ENCODE assay signal across 22 mouse cellular contexts in the genomic region with DNA sequence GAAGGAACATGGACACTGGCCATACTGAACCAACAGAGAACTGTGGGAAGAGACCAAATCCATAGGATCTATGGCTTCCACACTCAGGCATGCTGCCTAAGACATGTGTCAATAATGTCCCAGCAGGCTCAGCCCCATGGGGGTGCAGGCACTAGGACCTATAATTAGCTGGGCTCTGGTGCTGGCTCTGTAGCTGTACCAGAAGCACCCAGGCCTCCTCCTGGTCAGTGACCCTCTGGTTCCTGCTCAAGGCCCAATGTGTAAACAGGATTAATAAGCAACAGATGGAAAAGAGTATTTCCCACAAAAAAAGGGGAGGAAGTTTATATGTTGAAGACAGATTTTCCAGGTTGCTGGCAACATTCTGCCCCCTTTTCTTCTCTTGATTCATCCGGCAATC. TPM values are rescaled to one million over a fixed set of nuclear protein-coding genes. Genes with fewer than 3 reads are reported as not detected.
"Had no signal": no experiment of that assay in that cellular context is flagged by ENCODE, and none has a peak within 500 bp of the region (broad histone marks: within the 10 kb centered on the region; RNA-seq: fewer than 3 reads in every experiment).

No protein-coding gene starts in this region.

- H3K4me3 ChIP-seq: limb, embryonic 12.5 days; limb, embryonic 15.5 days; midbrain, embryonic 12.5 days; midbrain, embryonic 15.5 days; neural tube, embryonic 12.5 days; neural tube, embryonic 15.5 days; stomach, embryonic 15.5 days had no signal

- H3K9me3 ChIP-seq: limb, embryonic 12.5 days; limb, embryonic 15.5 days; midbrain, embryonic 12.5 days; midbrain, embryonic 15.5 days; neural tube, embryonic 12.5 days; neural tube, embryonic 15.5 days; stomach, embryonic 15.5 days had no signal

- H3K4me1 ChIP-seq: limb, embryonic 12.5 days; limb, embryonic 15.5 days; midbrain, embryonic 12.5 days; midbrain, embryonic 15.5 days; neural tube, embryonic 12.5 days; neural tube, embryonic 15.5 days; stomach, embryonic 15.5 days had no signal

- H3K27me3 ChIP-seq: limb, embryonic 12.5 days; limb, embryonic 15.5 days; midbrain, embryonic 12.5 days; midbrain, embryonic 15.5 days; neural tube, embryonic 12.5 days; neural tube, embryonic 15.5 days; stomach, embryonic 15.5 days had no signal

- H3K9ac ChIP-seq: limb, embryonic 12.5 days; limb, embryonic 15.5 days; lung, embryonic 14.5 days; midbrain, embryonic 12.5 days; midbrain, embryonic 15.5 days; neural tube, embryonic 12.5 days; neural tube, embryonic 15.5 days; stomach, embryonic 15.5 days had no signal

- H3K4me2 ChIP-seq: limb, embryonic 12.5 days; limb, embryonic 15.5 days; lung, embryonic 14.5 days; midbrain, embryonic 12.5 days; midbrain, embryonic 15.5 days; neural tube, embryonic 12.5 days; neural tube, embryonic 15.5 days; stomach, embryonic 15.5 days had no signal

- H3K27ac ChIP-seq: limb, embryonic 12.5 days; limb, embryonic 15.5 days; macrophage; midbrain, embryonic 12.5 days; midbrain, embryonic 15.5 days; neural tube, embryonic 12.5 days; neural tube, embryonic 15.5 days; stomach, embryonic 15.5 days had no signal

- ATAC-seq: intestine, postnatal 0 days; lung, postnatal 0 days; midbrain, embryonic 15.5 days had no signal

- DNase-seq: kidney, adult 2 months; kidney, postnatal 10 days; kidney, postnatal 36 days; layer of hippocampus, postnatal 36 days; left cerebral cortex, postnatal 4 days; lung, embryonic 14.5 days; right cerebral cortex, adult 18-20 months; right cerebral cortex, postnatal 14 days; right cerebral cortex, postnatal 4 days; thymus, postnatal 25 days had no signal

RNA-seq across cellular contexts. Expression of a gene that starts 33.4 kb away (rescaled TPM):
- polyA plus RNA-seq: intestine, embryonic 14.5 days; intestine, postnatal 0 days; macrophage; neural tube, embryonic 12.5 days had no signal

RNA-seq across cellular contexts. Expression of a gene that starts 40.3 kb away (rescaled TPM):
- polyA plus RNA-seq: macrophage had no signal

RNA-seq across cellular contexts. Expression of a gene that starts 50.7 kb away (rescaled TPM):
- polyA plus RNA-seq: intestine, embryonic 14.5 days; kidney, embryonic 14.5 days; limb, embryonic 12.5 days; lung, embryonic 14.5 days; macrophage; midbrain, embryonic 12.5 days; midbrain, embryonic 15.5 days; neural tube, embryonic 12.5 days; neural tube, embryonic 15.5 days had no signal
